Mouse (Mus musculus) liver, embryonic 11.5 days (tissue): ENCODE data around the gene Prdm2. TPM values are rescaled to one million over a fixed set of nuclear protein-coding genes. Genes with fewer than 3 reads are reported as not detected.

Experiments
- ATAC-seq: fragments of 200-750 bp; cut with Nextera tagmentation; replicated peaks from 2 replicates; pipeline ENCODE4 v1.8.0; 2017; ENCODE audit warnings: moderate number of reproducible peaks, mild to moderate bottlenecking, moderate TSS enrichment, moderate library complexity; ENCODE audit not compliant: low FRiP score
- DNase-seq: peaks from one replicate; pipeline ENCODE4 v3.0.0-alpha.2; 2017; ENCODE audit warnings: low spot score
- H3K27ac ChIP-seq: fragments of 300-500 bp; sonication (generic); 2 replicates; pipeline ENCODE4 v1.5.1; 2014; ENCODE audit warnings: mild to moderate bottlenecking, low read depth, low read length, control low read depth
- H3K27me3 ChIP-seq: fragments of 300-500 bp; sonication (generic); replicated peaks from 2 replicates; pipeline ENCODE4 v1.6.1; 2014; ENCODE audit warnings: low read length, mixed read lengths; ENCODE audit not compliant: control insufficient read depth, insufficient read depth
- H3K36me3 ChIP-seq: fragments of 300-500 bp; sonication (generic); 2 replicates; pipeline ENCODE4 v1.6.1; 2014; ENCODE audit warnings: mild to moderate bottlenecking, low read length, moderate library complexity, mixed read lengths; ENCODE audit not compliant: control insufficient read depth, insufficient read depth
- H3K4me1 ChIP-seq: fragments of 300-500 bp; sonication (generic); replicated peaks from 2 replicates; pipeline ENCODE4 v1.6.1; 2014; ENCODE audit warnings: low read length, mixed read lengths; ENCODE audit not compliant: control insufficient read depth, insufficient read depth
- H3K4me2 ChIP-seq: fragments of 300-500 bp; sonication (generic); 2 replicates; pipeline ENCODE4 v1.6.1; 2014; ENCODE audit warnings: mild to moderate bottlenecking, control low read depth, moderate library complexity
- H3K4me3 ChIP-seq: fragments of 300-500 bp; sonication (generic); 2 replicates; pipeline ENCODE4 v1.5.1; 2014; ENCODE audit warnings: low read depth, low read length, control low read depth
- H3K9ac ChIP-seq: fragments of 300-500 bp; sonication (generic); 2 replicates; pipeline ENCODE4 v1.6.1; 2014; ENCODE audit warnings: low read depth, low read length, control low read depth
- H3K9me3 ChIP-seq: fragments of 300-500 bp; sonication (generic); 2 replicates; pipeline ENCODE4 v1.6.1; 2016; ENCODE audit warnings: low read length, inconsistent platforms, mixed read lengths; ENCODE audit not compliant: control insufficient read depth
- WGBS: fragments of 180-500 bp; shearing (Covaris S2); extraction: QIAGEN DNeasy Blood & Tissue Kit; methylation state at CpG from one replicate; pipeline ENCODE4 v1.1.7; 2014; 5-methylcytosine and 5-hydroxymethylcytosine counted together
- polyA plus RNA-seq: library from polyadenylated mRNA; unstranded; fragments of >200 nt; fragmentation: Nextera tagmentation; extraction: Ambion mirVana; gene quantifications from 2 replicates; pipeline ENCODE4 v1.2.1, GENCODE M21; 2014

The Prdm2 gene
- polyA plus RNA-seq, 1 experiment from 2014 or later = 8.3 TPM

GRCm38 (mm10) chr4:143180731-143181130 lies 32.1 kb downstream of the Prdm2 start:
- DNase-seq (no peak), ATAC-seq (no peak)
- Histone ChIP-seq H3K4me2 (no peak overlapping the region), H3K4me3 (no peak overlapping the region), H3K27ac (no peak overlapping the region), H3K9me3 (no peaks in the 10 kb centered on the region), H3K36me3 (no peaks in the 10 kb centered on the region; the same call in 1 of the 2 replicates), H3K9ac (no peak overlapping the region), H3K4me1 (no peaks in the 10 kb centered on the region), H3K27me3 (no peaks in the 10 kb centered on the region)
- WGBS = 86% methylated on average over 5 of the region's 5 CpGs

DNA sequence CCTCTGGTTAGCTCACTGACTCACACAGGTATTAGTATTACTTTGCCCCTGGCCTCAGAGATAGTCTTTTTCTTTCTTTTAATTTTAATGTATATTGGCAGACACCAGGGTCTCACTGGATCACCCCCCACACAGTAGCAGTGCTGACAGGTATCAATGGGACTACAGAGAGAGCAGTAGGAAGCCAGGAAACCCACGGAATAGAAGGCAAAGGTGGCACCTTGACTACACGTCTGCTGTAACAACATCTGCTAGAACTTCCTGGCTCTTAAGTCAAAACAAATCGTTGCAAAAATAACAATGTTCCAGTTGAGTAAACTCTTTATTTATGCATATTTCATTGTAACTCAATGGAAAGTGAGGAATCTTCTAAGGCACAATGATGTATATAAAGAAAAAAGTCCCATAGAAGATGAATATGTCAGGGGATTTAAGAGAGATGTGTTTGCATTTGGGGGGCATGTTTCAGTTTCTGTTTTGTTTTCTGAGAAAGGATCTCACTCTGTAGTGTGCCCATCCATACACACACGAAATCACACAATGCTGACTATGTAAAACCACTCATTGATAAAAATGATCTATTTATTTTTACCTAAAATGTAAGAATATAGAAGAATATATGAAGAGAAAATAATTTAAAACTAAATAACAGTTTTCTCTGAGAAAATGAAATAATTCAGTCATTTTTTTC lies 41.0 kb downstream of the Prdm2 start:
- no peaks in the 10 kb centered on the region for H3K36me3 ChIP-seq
- WGBS = 74% methylated on average over 4 of the region's 4 CpGs
- no peak overlapping the region for H3K9ac ChIP-seq
- ATAC-seq (no peak), DNase-seq (no peak)
- no peaks in the 10 kb centered on the region for H3K27me3 ChIP-seq
- H3K4me3 ChIP-seq = no peak overlapping the region
- no peak overlapping the region for H3K27ac ChIP-seq
- no peaks in the 10 kb centered on the region for H3K9me3 ChIP-seq
- no peak overlapping the region for H3K4me2 ChIP-seq
- no peaks in the 10 kb centered on the region for H3K4me1 ChIP-seq

GRCm38 (mm10) chr4:143170290-143170689 lies 42.5 kb downstream of the Prdm2 start:
- Histone ChIP-seq H3K4me1 (no peaks in the 10 kb centered on the region), H3K4me2 (no peak overlapping the region), H3K36me3 (no peaks in the 10 kb centered on the region), H3K4me3 (no peak overlapping the region), H3K9me3 (no peaks in the 10 kb centered on the region), H3K9ac (no peak overlapping the region), H3K27ac (no peak overlapping the region), H3K27me3 (no peaks in the 10 kb centered on the region)
- 83% methylated on average over 2 of the region's 2 CpGs for WGBS
- DNase-seq (no peak), ATAC-seq (no peak)

DNA sequence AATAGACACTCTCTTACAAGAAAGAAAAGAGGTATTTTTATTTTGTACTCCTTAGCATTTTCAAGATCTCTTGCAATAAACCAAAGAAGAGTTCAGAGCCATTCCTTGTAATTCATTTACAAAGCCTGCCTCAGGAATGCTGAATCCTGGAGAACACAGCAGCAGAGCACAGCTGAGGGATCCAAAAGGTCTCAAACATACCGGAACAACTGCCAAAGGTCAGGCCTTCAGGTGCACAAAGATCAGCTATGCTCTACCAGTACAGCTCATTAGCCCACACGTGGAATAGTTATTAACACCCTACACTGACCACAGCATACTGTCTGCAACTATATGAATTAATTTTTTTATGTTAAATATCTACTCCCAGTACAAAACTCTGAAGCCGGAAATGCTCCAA lies 44.7 kb downstream of the Prdm2 start:
- H3K4me1 ChIP-seq = no peaks in the 10 kb centered on the region
- no peaks in the 10 kb centered on the region for H3K9me3 ChIP-seq
- H3K27ac ChIP-seq = no peak overlapping the region
- no peak for ATAC-seq
- H3K27me3 ChIP-seq = no peaks in the 10 kb centered on the region
- no peak overlapping the region for H3K9ac ChIP-seq
- no peak overlapping the region for H3K4me3 ChIP-seq
- H3K4me2 ChIP-seq = no peak overlapping the region
- H3K36me3 ChIP-seq = no peaks in the 10 kb centered on the region
- no peak for DNase-seq
- 85% methylated on average over 3 of the region's 3 CpGs for WGBS

DNA sequence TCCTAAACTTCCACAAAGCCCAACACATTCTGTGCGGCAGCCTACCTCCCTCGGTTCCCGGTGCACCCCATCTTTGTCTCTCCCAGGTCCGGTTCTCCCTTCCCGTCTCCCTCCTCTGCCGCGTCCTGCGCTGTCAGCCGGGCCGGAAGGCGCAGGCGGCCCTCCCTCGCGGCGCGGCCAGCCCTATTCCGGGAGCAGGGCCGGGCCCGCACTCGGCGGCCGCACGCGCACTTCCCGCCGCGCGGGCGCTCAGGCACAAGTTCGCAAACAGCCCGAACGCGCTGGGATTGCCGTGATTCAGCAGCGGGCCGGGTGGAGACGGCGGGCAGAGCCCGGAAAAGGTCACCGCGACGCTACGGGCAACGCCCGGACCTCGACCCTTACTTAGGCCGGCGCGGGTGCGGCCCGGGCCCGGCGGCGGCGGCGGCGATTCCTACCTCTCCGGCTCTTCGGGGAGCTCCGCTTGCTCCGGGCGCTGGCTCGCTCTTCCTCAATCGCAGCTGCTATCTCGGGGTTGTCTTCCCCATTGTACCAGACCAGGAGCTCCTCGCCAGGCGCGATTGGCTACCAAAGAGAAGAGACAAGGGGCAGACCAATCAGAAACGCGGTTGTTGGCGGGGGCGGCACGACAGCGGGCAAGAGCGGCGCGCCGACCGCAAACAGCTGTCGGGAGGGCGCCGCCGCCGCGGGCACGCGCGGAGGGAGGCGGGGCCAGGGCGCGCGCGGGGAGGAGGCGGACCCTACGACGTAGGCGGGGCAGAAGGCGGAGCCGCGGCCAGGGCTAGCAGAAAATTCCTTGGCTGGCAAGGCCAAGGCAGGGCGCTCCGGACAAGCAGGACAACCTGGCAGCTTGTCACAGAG lies 50.9 kb downstream of the Prdm2 start:
- Histone ChIP-seq H3K4me1 (peaks cover 10% of the 10 kb centered on the region), H3K27me3 (no peaks in the 10 kb centered on the region), H3K4me2 (peak overlapping the region; percentile 72), H3K9me3 (no peaks in the 10 kb centered on the region), H3K27ac (peak overlapping the region; percentile 96), H3K36me3 (no peaks in the 10 kb centered on the region; the same call in 1 of the 2 replicates), H3K9ac (peak overlapping the region; percentile 90), H3K4me3 (peak overlapping the region; percentile 96)
- ATAC-seq = peak; percentile 99
- under 1% methylated on average over 102 of the region's 102 CpGs for WGBS
- DNase-seq = peak; percentile 100

DNA sequence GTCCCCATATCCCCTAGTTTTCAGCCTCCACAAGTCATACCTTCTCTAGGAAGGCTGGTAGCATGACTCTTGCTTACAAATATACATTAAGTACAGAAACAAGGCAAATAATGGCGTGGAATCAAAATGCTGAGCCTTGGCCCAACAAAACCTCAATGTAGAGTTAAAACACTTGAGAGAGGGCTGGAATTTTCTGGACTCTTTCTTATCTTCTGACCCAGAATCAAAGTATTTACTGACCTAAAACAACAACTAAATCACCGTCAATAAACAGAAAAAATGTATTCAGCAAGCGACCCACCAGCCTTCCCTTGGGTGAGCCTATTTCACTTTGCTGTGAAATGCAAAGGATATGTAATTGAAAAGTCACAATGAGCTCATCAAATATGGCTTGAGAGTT lies 52.0 kb downstream of the Prdm2 start:
- ATAC-seq (no peak), DNase-seq (no peak)
- H3K27ac ChIP-seq = no peak overlapping the region
- peak overlapping the region; percentile 96 for H3K4me3 ChIP-seq
- peak overlapping the region; percentile 90; the same call in 1 of the 2 replicates for H3K9ac ChIP-seq
- no peaks in the 10 kb centered on the region for H3K27me3 ChIP-seq
- H3K4me2 ChIP-seq = peak overlapping the region; percentile 72
- H3K4me1 ChIP-seq = peaks cover 10% of the 10 kb centered on the region
- H3K9me3 ChIP-seq = no peaks in the 10 kb centered on the region
- no peaks in the 10 kb centered on the region; the same call in 1 of the 2 replicates for H3K36me3 ChIP-seq
- 56% methylated on average over 3 of the region's 3 CpGs for WGBS

- H3K9ac ChIP-seq = no peak overlapping the region
- ATAC-seq (no peak), DNase-seq (no peak)
- H3K9me3 ChIP-seq = no peaks in the 10 kb centered on the region
- 94% methylated on average over 2 of the region's 2 CpGs for WGBS
- no peak overlapping the region for H3K4me2 ChIP-seq
- H3K27me3 ChIP-seq = no peaks in the 10 kb centered on the region
- no peaks in the 10 kb centered on the region; the same call in 1 of the 2 replicates for H3K36me3 ChIP-seq
- H3K4me1 ChIP-seq = peaks cover 17% of the 10 kb centered on the region
- no peak overlapping the region for H3K4me3 ChIP-seq
- H3K27ac ChIP-seq = no peak overlapping the region
These were observed 53.5 kb downstream of the Prdm2 start for GRCm38 (mm10) chr4:143159336-143159735.

DNA sequence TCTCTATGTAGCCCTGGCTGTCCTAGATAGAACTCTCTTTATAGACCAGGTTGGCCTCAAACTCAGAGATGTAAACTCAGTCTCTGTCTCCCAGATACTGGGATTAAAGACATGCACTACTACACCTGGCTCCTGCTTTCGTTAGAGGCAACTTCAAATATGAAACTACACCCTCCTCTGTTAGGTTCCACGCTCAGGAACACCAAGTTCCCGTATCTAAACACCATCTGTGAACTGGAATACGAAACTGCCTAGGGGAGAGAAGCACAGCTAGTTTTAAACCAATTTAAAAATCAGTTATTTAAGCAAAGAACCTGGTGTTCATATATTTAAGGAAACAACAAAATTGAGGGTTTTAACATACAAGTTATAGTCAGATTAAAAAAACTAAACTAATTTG lies 56.9 kb downstream of the Prdm2 start:
- DNase-seq = no peak
- ATAC-seq = no peak
- Histone ChIP-seq H3K27me3 (no peaks in the 10 kb centered on the region), H3K4me3 (no peak overlapping the region), H3K27ac (no peak overlapping the region), H3K9ac (no peak overlapping the region), H3K4me1 (peaks cover 16% of the 10 kb centered on the region), H3K4me2 (no peak overlapping the region), H3K9me3 (no peaks in the 10 kb centered on the region), H3K36me3 (no peaks in the 10 kb centered on the region; the same call in 1 of the 2 replicates)
- 76% methylated on average over 4 of the region's 4 CpGs for WGBS
